Mouse (Mus musculus): ENCODE measurements around the gene Cipc.

DNA sequence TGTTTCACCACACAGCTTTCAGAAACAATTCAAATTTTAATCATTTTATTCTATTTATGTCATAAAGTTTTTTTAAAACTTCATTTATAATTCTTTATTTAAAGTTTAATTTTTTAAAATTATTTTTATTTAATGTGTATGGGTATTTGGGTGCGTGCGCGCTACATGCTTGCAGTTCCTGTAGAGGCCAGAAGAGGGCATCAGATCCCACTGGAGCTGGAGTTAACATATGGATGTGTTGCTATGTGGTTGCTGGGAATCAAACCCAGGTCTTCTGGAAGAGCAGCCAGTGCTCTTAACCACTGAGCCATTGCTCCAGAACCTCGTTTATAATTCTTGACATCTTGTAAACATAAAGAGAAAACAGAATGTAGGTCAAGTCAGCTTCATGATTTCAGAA lies 51.9 kb downstream of the Cipc start:
- TF ChIP-seq CTCF (IDR thresholded peaks at IDR 0.05; ENCODE audit: insufficient read depth, low read depth, low read length) = no peak
- no peak for TF ChIP-seq POLR2A (IDR thresholded peaks at IDR 0.05; ENCODE audit: insufficient read depth, low read depth, low read length)

Measured in olfactory bulb, adult 2 months (tissue).